9 mouse cellular contexts compared by ENCODE assay signal in genomic region chr10:41295145-41295544, GRCm38 (mm10). TPM values are rescaled to one million over a fixed set of nuclear protein-coding genes. Genes with fewer than 3 reads are reported as not detected.
A peak's percentile ranks its signal among the peaks of the same experiment; 100 is the strongest.
DNase-seq lines count a peak whose midpoint lies in the region; ATAC-seq and TF ChIP-seq lines count a peak whose summit lies in the region.
"Had no signal": no experiment of that assay in that cellular context is flagged by ENCODE, and none has a peak within 500 bp of the region (broad histone marks: within the 10 kb centered on the region; RNA-seq: fewer than 3 reads in every experiment).

No protein-coding gene starts in this region.

- WGBS in heart, embryonic 13.5 days: 31% methylated on average over 7 of the region's 7 CpGs
- 27% methylated on average over 7 of the region's 7 CpGs for WGBS in hindbrain, embryonic 12.5 days
- WGBS in midbrain, embryonic 14.5 days: 12% methylated on average over 7 of the region's 7 CpGs

- H3K9ac ChIP-seq in heart, embryonic 13.5 days: no peak overlapping the region; the same call in 1 of the 2 replicates
- H3K9ac ChIP-seq in hindbrain, embryonic 12.5 days: no peak overlapping the region
- H3K9ac ChIP-seq in midbrain, embryonic 14.5 days (replicated peaks; ENCODE audit: low read length): no peak overlapping the region

- H3K9me3 ChIP-seq in heart, embryonic 13.5 days: no peaks in the 10 kb centered on the region
- no peaks in the 10 kb centered on the region for H3K9me3 ChIP-seq in hindbrain, embryonic 12.5 days (replicated peaks)
- no peaks in the 10 kb centered on the region for H3K9me3 ChIP-seq in midbrain, embryonic 14.5 days (ENCODE audit: control insufficient read depth, low read length)

- TF ChIP-seq CTCF in brain, embryonic 14.5 days (IDR thresholded peaks at IDR 0.05; ENCODE audit: borderline replicate concordance, extremely low read depth, insufficient read depth, insufficient read length): no peak

- DNase-seq in heart, postnatal 36 days: no peak
- peak; percentile 78 for DNase-seq in brain, embryonic 14.5 days (ENCODE audit: low read depth)
- peak; percentile 73 for DNase-seq in midbrain, embryonic 14.5 days
- DNase-seq in right cerebral cortex, postnatal 10 days (ENCODE audit: low spot score in 2 of 2): no peak
- no peak for DNase-seq in testis, postnatal 10 days (ENCODE audit: low spot score)
- DNase-seq in yolk sac, embryonic 10.5 days (ENCODE audit: low spot score): no peak

- no peak for ATAC-seq in heart, embryonic 13.5 days (ENCODE audit: extremely low read depth, insufficient number of reproducible peaks, low FRiP score, low TSS enrichment)
- ATAC-seq in hindbrain, embryonic 12.5 days (ENCODE audit: low FRiP score): peak; percentile 78
- ATAC-seq in midbrain, embryonic 14.5 days (ENCODE audit: low FRiP score, low TSS enrichment): peak; percentile 40; the same call in 1 of the 2 replicates

- intact Hi-C loops in heart, postnatal 36 days (cut with DNase I): no loop called here

- peak overlapping the region; percentile 35 for H3K4me2 ChIP-seq in heart, embryonic 13.5 days
- H3K4me2 ChIP-seq in hindbrain, embryonic 12.5 days (replicated peaks): 0 out of 2 replicates have a peak overlapping the region, but pooled peaks have one; percentile 20
- H3K4me2 ChIP-seq in midbrain, embryonic 14.5 days (ENCODE audit: low read length): peak overlapping the region; percentile 37

- peaks cover 60% of the 10 kb centered on the region for H3K4me1 ChIP-seq in heart, embryonic 13.5 days
- H3K4me1 ChIP-seq in hindbrain, embryonic 12.5 days: peaks cover 18% of the 10 kb centered on the region
- peaks cover 10% of the 10 kb centered on the region for H3K4me1 ChIP-seq in midbrain, embryonic 14.5 days (ENCODE audit: control insufficient read depth, insufficient read depth, low read length)

- no peaks in the 10 kb centered on the region for H3K27me3 ChIP-seq in heart, embryonic 13.5 days (replicated peaks)
- no peaks in the 10 kb centered on the region for H3K27me3 ChIP-seq in hindbrain, embryonic 12.5 days
- no peaks in the 10 kb centered on the region for H3K27me3 ChIP-seq in midbrain, embryonic 14.5 days (ENCODE audit: control insufficient read depth, insufficient read depth, low read length)

- peak overlapping the region; percentile 92 for H3K27ac ChIP-seq in heart, embryonic 13.5 days (replicated peaks)
- H3K27ac ChIP-seq in hindbrain, embryonic 12.5 days: 0 out of 2 replicates have a peak overlapping the region, but pooled peaks have one; percentile 45
- H3K27ac ChIP-seq in midbrain, embryonic 14.5 days (replicated peaks; ENCODE audit: low read depth, low read length): peak overlapping the region; percentile 50; the same call in 1 of the 2 replicates
- H3K27ac ChIP-seq: macrophage had no signal

- no peak for TF ChIP-seq POLR2A in brain, embryonic 14.5 days (IDR thresholded peaks at IDR 0.05; ENCODE audit: borderline replicate concordance, extremely low read depth, insufficient read depth, insufficient read length, poor library complexity, severe bottlenecking)

- no peaks in the 10 kb centered on the region for H3K36me3 ChIP-seq in heart, embryonic 13.5 days
- no peaks in the 10 kb centered on the region for H3K36me3 ChIP-seq in hindbrain, embryonic 12.5 days
- no peaks in the 10 kb centered on the region for H3K36me3 ChIP-seq in midbrain, embryonic 14.5 days (ENCODE audit: control insufficient read depth, insufficient read depth, low read length)

- H3K4me3 ChIP-seq in heart, embryonic 13.5 days: no peak overlapping the region
- H3K4me3 ChIP-seq in hindbrain, embryonic 12.5 days: no peak overlapping the region
- no peak overlapping the region for H3K4me3 ChIP-seq in midbrain, embryonic 14.5 days (replicated peaks; ENCODE audit: low read depth, low read length)

RNA-seq across cellular contexts. Expression of gene Fig4, which starts 7.9 kb away (rescaled TPM):
- polyA plus RNA-seq in heart, embryonic 13.5 days (2015; fragmentation: Nextera tagmentation; extraction: Ambion mirVana): 44.0 and 47.2 TPM in 2 replicates
- total RNA-seq in heart, postnatal 36 days (2021): 10 to 100 TPM; 26.4 to 27.0 TPM
- polyA plus RNA-seq in brain, embryonic 14.5 days (2012; rRNA removed): 15.8 and 19.4 TPM in 2 replicates
- 24.7 and 26.9 TPM in 2 replicates for polyA plus RNA-seq in hindbrain, embryonic 12.5 days (2016; fragmentation: Nextera tagmentation; extraction: Ambion mirVana)
- 26.9 and 33.9 TPM in 2 replicates for polyA plus RNA-seq in midbrain, embryonic 14.5 days (2014; fragmentation: Nextera tagmentation; extraction: Ambion mirVana)

RNA-seq across cellular contexts. Expression of gene Ak9, which starts 8.6 kb away (rescaled TPM):
- 0.27 and 0.28 TPM in 2 replicates for polyA plus RNA-seq in heart, embryonic 13.5 days (2015; fragmentation: Nextera tagmentation; extraction: Ambion mirVana)
- total RNA-seq in heart, postnatal 36 days (2021): not detected
- 0.09 and 0.25 TPM in 2 replicates for polyA plus RNA-seq in brain, embryonic 14.5 days (2012; rRNA removed)
- polyA plus RNA-seq in hindbrain, embryonic 12.5 days (2016; fragmentation: Nextera tagmentation; extraction: Ambion mirVana): 0.35 and 0.44 TPM in 2 replicates
- 0.08 and 0.12 TPM in 2 replicates for polyA plus RNA-seq in midbrain, embryonic 14.5 days (2014; fragmentation: Nextera tagmentation; extraction: Ambion mirVana)

Comparison
In these comparisons a context has a peak if more than half of its experiments do, and no peak if none do; other contexts are left out.
1. DNase-seq: peak in brain, embryonic 14.5 days (single experiment) and midbrain, embryonic 14.5 days (single experiment); none in heart, postnatal 36 days (0 of 2), right cerebral cortex, postnatal 10 days (0 of 2), testis, postnatal 10 days (single experiment) and yolk sac, embryonic 10.5 days (single experiment).
2. Peak in every context shown above with its lines, with median percentiles within 50 percentile points of each other: H3K27ac ChIP-seq and H3K4me2 ChIP-seq.